Mouse (Mus musculus) right cerebral cortex, postnatal 14 days (tissue): ENCODE results near the gene Gpkow.
A peak's percentile ranks its signal among the peaks of the same experiment; 100 is the strongest.

Experiments
- DNase-seq: peaks from one replicate; pipeline ENCODE4 v3.0.0; 2022

Gpkow gene

DNA sequence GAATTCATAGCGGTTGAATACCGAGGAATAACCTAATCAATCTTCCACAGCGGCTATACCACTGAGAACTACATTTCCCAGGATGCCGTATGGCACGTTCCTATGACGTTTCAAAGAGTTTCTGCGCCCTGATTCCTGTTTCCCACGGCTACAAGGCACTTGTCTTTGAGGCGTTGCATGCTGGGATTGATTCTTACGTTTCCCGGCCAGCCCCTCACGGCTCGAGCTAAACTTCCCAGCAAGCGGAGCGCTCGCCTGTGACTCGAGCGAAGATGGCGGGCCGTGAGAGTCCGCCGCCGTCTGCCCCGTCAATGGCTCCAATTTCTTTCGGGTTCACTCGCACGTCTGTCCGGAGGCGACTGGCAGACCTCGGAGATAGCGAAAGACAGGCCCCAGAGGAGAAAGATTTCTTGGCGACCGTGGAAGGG, at the start of gene Gpkow:
Gene Gpkow, plus strand, starts transcription at position 178 of the 428 bp plus-strand sequence.
- DNase-seq = peak; percentile 64

DNA sequence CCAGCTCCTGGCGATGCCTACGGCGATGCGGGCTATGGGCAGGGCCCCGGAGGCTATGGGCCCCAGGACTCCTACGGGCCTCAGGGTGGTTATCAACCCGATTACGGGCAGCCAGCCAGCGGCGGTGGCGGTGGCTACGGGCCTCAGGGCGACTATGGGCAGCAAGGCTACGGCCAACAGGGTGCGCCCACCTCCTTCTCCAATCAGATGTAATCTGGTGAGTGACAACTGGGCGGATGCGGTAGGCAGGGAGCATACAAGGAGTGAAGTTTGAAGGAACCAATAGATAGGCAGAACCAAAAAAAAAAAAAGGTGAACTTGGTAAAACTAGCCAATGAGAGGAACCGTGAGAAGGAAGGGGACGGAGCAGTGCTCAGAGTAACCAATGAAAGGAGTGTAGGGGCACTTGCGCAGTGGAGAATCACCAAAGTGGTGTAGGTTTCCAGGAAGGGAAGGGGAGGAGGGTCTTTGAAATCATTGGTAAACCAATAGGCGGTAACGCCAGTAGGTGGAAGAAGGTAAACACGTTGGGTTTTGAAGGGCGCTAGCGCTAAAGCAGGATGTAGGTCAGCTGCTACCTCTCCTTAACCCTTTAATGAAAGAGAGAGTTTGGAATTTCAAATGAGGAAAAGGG, 48.1 kb upstream of the Gpkow start:
- DNase-seq = peak; percentile 60

DNA sequence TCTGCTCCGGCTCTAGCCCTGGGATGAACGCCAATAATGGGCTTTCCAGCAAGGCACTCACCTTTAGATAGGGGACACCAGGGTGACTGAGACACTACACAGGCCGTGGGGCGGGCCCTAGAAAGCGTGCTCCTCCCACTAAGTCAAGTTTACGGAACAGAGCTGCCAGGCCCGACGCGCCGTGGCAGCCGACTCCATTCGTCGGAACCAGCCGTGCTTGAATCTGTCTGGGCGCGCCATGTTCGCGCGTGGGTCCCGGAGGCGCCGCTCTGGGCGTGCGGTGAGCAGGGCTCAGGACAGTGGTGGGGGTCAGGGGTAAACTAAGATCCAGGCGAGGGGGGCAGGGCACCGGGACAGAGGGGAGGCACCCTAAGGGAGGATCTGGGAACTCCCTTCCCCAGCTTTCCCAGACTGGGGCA, 39.7 kb upstream of the Gpkow start, which contains the start of gene Prickle3:
Gene Prickle3, plus strand, starts transcription at position 40 of the 419 bp plus-strand sequence.
- no peak for DNase-seq

DNA sequence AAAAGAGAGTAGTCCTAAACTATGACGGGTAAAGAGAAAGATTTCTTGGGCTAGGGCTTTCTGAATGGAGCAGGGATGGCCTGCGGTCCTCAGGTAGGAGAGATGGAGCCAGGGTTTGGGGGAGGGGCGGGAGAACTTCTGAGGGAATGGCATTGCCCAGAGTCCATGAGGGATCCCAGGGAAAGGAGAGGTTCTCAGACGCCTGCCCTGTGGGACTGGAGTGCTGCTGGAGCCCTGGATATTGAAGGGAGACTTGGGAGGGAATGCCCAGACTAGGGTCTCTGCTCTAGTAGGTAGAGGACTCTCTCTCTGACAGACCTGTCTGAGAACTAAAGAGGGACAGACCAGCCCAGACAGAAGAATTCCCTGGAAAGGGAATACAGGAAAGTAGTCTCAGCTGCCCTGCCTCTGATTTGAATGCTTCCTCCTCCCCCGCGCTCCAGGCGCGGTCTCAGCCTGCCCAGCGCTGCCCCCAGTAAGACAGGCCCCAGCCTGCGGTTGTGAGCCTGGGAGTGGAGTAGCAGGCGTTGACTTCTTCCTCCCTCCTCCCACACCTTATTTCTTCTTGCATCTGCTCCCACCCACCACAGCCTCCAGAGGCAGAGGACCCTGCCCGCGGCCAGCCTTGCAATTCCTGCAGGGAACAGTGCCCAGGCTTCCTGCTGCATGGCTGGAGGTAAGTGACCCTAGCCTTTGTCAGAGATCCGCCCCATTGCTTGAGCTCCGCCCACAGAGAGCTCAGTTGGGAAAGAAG, 38.7 kb upstream of the Gpkow start:
- DNase-seq = no peak

DNA sequence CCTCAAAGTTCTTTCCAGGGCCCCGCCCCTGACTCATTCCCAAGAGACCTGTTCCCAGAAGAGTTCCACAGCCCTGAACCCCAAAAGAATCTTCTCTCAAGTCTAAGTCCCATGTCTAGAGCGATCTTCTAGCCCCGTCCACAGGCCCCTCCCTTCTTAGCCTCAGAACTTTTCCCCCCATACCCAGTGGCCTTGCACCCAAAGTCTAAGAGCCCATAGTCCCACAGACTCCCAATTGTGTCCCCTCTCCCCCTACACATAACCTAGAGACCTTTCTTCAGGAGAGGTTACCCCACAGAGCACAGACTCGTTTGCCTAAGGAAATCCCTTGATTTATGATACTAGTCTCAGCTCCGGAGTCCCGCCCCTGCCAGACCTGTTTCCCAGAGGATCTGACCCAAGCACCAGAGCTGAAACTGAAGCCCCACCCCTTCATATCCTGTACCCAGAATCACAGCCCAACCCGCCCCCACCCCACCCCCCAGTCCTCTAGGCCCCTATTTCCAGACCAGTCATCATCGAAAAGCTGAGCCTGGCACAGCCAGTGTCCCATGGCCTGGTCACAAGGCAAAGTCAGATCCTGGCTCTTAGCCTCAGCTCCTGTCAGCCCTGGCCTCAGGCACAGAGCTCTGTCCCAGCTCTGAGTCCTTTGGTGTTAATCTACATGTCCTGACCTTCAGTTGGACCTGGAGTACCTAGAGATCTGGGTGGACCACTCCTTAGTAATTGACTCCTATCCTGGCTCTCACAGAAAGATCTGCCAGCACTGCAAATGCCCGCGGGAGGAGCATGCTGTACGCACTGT, 37.9 kb upstream of the Gpkow start:
- DNase-seq = no peak

DNA sequence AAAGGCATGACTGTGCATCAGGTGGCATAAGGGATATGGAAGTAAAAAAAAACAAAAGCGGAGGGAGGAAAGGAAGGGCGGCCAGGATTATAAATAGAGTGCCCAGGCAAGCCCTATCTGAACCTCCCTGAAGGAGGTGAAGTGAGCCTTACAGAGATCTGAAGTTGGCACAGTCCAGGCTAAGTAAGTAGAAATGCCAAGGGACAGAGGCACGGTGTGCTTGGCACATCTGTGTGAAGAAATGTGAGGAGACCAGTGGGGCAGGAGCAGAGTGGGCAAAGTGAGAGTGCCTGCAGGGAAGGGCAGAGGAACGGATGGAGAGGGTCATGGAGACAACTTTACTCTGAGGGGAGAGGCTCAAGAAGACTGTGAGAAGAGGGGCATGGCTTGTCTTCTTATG, 35.8 kb upstream of the Gpkow start:
- DNase-seq = no peak

DNA sequence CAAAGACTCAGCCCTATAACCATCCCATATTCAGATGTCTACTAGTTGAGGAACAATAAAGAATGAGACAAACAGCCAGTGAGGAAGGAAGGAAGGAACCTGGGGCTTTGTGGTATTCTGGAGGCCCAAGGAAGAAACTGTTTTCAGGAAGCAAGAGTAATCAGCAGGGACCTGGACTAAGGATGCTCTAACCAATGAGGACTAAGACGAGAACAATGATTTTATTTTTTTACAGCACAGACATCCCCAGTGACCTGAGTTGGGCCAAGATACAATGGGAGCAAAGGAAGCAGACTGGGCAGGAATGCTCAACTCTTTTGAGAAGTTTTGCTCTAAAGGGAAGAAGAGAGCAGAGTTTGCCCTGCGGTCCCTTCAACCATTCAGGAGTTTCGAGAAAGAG, 34.0 kb upstream of the Gpkow start:
- no peak for DNase-seq

DNA sequence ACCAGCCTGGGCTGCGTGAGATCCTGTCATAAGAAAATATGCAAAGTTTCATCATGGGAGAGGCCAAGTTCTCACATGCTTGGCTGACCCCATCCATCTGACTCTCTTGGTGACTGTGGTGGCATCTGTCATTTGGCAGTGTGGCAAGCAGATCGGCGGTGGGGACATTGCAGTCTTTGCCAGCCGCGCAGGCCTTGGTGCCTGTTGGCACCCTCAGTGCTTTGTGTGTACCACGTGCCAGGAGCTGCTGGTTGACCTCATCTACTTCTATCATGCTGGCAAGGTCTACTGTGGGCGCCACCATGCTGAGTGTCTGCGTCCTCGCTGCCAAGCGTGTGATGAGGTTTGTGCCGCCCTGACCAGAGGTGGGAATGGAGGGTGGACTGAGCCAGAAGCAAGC, 32.1 kb upstream of the Gpkow start:
- DNase-seq = no peak

DNA sequence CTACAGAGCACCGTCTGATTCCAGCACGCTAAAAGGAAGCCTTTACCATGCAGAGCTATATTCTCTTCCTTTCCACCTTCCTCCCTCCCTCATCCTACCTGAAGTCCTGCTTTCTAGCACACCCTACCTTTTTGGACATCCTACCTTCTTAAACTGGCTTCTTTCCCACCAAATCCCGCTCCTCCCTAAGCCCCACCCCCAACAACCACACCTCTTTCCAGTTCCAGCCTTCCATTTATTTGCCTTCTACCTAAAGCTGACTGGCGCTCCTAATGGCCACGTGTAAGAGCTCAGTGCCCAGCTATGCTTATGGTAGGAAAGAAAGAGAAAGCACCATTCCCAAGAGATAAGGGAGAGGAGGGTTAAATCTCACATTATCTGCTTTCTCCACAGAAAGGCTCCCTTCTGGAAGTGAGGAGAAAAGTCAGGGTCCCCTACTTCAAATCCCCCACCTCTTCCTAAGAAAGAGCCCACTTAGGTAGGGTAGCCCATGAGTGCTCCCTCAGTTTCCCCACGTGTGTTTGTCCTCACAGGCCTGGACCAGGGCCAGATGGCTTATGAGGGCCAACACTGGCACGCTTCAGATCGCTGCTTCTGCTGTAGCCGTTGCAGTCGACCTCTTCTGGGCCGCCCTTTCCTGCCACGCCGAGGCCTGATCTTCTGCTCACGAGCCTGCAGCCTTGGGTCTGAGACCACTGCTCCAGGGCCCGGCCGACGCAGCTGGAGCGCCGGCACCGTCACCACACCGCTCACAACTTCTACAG, 31.0 kb upstream of the Gpkow start:
- DNase-seq = no peak

DNA sequence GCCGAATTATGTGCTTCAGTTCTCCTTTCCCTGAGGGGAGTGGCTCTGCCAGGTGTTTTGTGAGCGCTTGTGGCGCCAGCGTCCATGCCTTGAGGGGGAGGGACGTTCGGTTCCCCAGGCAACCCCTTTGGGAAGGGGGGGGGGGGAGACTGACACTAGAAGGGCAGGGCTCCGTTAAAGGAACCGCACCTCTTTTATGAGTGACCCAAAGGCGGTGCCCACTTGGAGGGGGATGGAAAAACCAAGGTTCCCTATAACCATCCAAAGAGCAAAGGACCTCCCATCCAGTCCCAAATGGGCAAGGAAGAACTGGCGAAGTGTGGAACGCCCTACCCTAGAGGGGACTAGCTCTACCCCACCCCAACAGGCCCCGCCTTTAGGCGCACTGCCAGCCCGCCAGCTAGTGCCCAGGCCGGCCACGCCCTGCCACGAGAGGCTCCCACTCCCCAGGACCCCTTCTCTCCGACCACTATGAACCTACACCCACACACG, 26.5 kb upstream of the Gpkow start:
- DNase-seq = peak; percentile 61

DNA sequence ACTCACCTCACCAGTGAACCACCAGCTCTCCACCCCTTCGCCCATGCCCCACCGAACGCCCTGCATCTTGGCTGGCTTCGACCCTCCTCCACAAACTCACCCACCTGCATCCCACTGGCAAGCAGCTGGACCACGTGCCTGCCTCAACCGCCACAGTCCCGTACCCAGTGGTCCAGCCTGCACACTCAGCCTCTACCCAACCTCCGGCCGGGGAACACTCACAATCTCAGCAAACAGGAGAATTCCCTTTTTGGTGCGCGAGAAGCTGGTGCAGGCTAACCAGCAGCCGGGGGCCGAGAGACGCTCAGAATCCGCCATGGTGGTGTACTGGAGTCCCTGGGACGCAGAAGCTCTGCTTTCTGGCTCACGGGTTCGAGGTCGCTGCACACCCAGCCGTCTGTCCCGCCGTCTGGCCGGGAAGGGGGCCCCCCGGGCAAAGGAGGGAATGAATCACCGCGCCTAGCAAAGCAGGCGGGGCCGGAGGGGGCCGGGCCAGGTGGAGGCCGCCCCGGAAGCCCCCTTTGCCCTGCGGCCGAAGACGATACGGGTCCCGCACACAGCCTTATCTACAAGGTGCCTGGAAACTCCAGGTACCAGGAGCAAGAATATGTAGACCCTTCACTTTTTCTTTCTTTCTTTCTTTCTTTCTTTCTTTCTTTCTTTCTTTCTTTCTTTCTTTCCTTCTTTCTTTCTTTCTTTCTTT, 25.9 kb upstream of the Gpkow start, which contains the start of gene Plp2:
Gene Plp2, minus strand, starts transcription at position 470 of the 703 bp plus-strand sequence.
- DNase-seq = no peak

DNA sequence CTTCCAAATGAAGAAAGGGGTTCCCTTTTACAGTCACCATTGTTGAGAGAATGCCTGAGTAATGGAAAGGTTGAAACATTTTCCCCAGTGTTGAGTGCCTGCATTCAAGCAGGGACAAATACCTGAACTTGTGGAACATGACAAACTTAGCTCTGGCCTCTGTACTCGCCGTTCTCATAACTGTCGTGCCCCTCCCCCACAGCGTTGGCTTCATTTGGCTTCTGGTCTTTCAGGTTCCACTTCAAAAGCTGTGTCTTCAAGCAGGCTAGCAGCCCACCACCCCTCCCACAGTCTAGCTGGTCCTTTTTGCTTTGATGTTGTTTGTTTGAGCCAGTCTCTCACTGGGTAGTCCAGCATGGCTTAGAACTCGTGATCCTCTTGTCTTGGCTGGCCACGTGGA, 24.2 kb upstream of the Gpkow start:
- no peak for DNase-seq

DNA sequence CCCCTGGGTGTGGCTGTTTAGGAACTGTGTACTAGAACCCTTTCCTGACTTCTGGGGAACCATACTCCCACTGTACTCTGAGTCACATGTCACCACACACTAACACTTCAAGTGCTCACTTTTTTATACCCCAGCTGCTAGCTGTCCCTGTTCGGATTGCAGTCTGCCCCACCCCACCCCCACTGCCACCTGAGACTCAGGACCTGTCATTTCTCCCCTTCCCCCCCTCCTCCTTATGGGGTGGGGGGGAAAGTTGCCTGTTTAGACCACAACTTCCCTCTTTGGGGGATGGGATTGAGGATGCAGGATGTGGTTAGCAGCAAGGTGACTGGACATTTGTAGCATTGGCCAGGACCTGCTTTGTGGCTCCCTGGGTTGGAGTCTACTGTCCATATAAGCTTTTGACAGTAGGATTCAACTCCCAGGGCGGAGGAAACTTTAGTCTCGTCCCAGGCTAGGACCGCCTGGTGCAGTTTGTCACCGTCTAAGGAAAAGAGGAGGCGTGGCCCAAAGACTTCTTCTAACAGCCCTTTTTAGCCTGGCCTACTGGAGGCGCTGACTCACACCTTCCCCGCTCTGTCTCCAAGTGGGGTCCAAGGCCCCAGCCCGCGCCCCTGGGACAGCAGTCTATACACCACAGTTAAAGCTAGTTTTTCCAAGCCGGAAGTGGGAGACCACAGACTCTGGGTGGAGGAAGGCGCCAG, 23.2 kb upstream of the Gpkow start:
- no peak for DNase-seq

DNA sequence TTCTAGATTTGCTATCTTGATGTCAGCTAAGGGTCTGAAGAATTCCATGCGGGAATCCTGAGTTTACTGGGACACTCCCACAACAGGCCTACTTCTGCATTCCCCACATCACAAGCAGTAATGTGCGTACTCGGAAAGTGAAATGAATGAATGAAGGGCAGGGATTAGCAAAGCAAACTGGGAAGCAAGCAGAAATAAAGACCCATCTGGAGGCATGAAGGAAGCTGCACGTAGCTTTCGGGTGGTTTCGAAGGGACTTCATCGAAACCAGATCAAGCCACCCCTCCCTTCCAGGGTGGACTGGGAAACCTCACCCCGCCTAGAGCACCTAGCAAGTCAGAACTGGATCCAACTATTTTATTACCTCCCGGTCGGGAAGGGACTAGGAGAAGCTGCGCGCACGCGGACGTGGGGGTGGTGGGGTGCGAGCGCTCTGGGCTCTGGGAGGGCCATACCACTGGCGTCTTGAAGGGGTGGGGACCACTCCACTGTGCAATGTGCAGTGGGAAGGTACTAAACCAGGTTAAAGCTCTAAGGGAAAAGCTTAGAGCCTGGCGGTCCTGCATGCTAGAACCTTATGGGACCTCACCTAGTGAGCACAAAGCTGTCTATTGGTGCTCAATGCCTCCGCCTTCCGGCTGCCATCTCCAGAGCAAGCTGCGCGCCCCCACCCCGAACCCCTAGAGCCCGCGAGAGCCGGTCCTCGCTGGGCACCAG, 22.5 kb upstream of the Gpkow start:
- no peak for DNase-seq

DNA sequence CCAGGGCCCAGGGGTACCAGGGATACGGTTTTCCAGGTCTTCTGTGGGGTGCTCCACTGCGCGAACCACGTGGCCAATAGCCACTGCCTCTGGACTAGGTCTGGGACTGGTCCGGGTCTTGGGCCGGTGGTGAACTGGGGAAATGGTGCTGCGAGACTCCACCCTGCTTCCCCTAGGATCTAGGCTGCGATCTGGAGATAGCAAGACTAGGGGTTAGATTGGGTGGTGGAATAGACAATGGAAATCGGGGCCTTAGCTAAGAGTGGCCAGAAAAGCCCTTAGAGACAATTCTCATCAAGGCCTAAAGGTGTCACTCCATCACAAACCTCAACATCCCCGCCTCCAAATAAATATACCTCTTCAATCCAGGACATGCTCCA, 21.9 kb upstream of the Gpkow start:
- DNase-seq = no peak

DNA sequence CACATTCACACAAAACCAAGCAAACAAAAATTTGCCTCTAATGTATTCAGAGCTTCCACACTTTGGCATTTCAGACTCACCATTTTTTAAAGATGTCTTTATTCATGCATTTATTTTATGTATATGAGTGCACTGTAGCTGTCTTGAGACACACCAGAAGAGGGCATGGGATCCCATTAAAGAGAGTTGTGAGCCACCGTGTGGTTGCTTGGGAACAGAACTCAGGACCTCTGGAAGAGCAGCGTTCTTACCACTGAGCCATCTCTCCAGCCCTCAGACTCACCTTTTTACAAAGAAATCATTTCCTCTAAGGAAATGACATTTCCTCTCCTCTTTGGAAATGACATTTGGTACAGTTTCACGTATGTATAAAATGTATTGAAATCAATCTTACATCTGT, 17.9 kb upstream of the Gpkow start:
- no peak for DNase-seq

DNA sequence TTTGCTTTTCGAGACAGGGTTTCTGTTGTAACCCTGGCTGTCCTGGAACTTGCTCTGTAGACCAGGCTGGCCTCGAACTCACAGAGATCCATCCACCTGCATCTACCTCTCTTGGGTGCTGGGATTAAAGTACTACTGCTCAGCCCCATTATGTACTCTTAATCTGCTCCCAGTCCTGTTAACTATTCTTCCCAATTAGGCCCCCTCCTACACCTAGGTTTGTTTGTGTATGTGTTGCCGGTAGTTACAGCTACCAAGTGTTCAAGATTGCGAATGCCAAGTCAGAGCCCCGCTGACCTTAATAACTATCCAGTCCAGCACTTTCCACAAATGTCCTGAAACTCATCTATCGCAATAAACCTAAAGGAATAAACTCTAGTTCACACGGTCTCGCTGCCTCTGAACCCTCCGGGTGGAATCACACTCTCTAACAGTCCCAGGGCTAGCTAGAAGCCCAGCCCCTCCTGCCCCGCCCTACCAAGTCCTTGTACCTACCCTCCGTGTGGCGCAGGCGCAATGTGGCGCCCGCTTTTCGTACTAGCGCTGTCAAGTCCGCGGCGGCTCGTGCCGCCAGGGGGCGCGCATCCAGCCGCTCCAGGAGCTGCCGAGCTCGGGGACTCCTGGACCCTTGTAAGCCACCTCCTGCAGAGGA, 17.4 kb upstream of the Gpkow start:
- peak; percentile 82 for DNase-seq

DNA sequence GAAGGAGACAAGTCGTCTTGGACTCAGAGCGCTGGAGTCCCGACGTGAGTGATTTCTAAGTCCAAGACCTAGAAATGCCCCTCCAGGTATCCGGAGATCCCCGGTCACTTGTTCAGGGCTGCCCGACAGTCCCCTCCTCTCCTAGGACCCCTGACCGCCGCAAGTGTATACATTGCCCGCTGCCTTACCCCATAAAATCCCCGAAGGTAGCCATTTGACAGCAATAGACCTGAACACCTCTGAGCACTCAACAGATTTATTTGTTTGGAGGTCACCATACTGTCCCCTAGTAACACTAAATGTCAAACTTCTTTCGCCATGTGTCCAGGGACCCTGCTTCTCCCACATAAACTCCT, 16.9 kb upstream of the Gpkow start:
- no peak for DNase-seq

DNA sequence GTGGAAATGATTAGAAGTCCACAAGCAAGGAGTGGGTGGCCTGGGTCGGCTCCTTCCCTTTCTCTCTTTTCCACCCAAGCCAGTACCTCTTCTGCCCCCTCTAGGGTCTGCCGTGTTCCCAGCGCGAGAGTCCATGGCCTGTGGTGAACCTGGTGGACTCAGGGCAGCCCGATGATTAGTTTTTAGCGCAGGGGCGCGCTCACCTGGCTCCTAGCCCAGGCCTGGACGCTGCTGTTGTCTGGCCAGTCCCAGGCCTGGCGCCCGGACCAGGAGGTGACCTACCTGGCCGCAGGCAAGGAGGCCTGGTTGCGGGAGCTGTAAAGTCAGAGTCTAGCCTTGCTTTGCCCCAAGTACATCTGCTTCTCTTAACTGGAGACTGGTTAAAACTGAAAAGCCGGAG, 16.1 kb upstream of the Gpkow start, which contains the start of gene Magix:
Gene Magix, minus strand, starts transcription at position 388 of the 400 bp plus-strand sequence.
- no peak for DNase-seq

DNA sequence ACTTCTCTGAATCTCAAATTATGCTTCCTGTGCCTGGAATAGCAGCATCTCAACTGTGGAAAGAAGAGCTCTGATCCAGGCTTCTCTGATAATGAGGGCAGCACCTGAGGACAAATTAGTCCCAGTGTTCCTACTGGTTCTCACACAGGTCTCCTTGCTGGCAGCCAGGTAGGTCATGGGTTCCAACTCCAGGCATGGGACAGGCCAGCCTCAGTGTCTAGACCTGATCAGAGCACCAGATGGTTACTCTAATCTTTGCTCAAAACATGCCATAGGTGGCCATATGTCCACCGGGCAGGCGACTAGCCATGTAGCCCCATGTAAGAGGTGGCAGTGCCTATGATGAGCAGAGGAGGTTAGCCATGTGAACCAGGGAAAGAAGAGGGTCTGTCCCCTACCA, 8.6 kb upstream of the Gpkow start:
- no peak for DNase-seq
